In genomic region chr8:121635534-121635933, GRCm38 (mm10) we compare ENCODE assay signal across 10 mouse cellular contexts. TPM values are rescaled to one million over a fixed set of nuclear protein-coding genes. Genes with fewer than 3 reads are reported as not detected.
DNase-seq lines count a peak whose midpoint lies in the region; ATAC-seq and TF ChIP-seq lines count a peak whose summit lies in the region.
"Had no signal": no experiment of that assay in that cellular context is flagged by ENCODE, and none has a peak within 500 bp of the region (broad histone marks: within the 10 kb centered on the region; RNA-seq: fewer than 3 reads in every experiment).

No protein-coding gene starts in this region.

- intact Hi-C loops in heart, postnatal 36 days (cut with DNase I): no loop called here

- no peak overlapping the region for H3K4me3 ChIP-seq in liver, adult 2 months (ENCODE audit: insufficient read depth, low read depth, low read length)
- H3K4me3 ChIP-seq in liver, embryonic 11.5 days (ENCODE audit: low read depth, low read length): no peak overlapping the region
- no peak overlapping the region for H3K4me3 ChIP-seq in embryonic facial prominence, embryonic 15.5 days (replicated peaks)
- H3K4me3 ChIP-seq: hindbrain, embryonic 12.5 days; limb, embryonic 13.5 days had no signal

- 18% methylated on average over 6 of the region's 6 CpGs for WGBS in liver, adult 2 months
- WGBS in liver, embryonic 11.5 days: 37% methylated on average over 6 of the region's 6 CpGs
- 40% methylated on average over 6 of the region's 6 CpGs for WGBS in embryonic facial prominence, embryonic 15.5 days

- DNase-seq in liver, adult 2 months (ENCODE audit: extremely low read depth, low read depth, low spot score): peak; percentile 70
- DNase-seq in liver, embryonic 11.5 days (ENCODE audit: low spot score): no peak
- peak; percentile 52 to 53 for DNase-seq in heart, postnatal 36 days
- peak; percentile 82 for DNase-seq in lung, postnatal 10 days
- DNase-seq in c-Kit-positive CD71-positive TER-119-positive erythroid progenitor cells, embryonic 14.5 days (ENCODE audit: low spot score): no peak
- DNase-seq in layer of hippocampus, adult 11-12 months (ENCODE audit: low spot score): no peak
- DNase-seq in T-cell, adult 2 months (ENCODE audit: low spot score): no peak

- no peaks in the 10 kb centered on the region for H3K27me3 ChIP-seq in liver, adult 2 months (ENCODE audit: control insufficient read depth, insufficient read depth, low read length)
- H3K27me3 ChIP-seq in liver, embryonic 11.5 days (replicated peaks; ENCODE audit: control insufficient read depth, insufficient read depth, low read length): no peaks in the 10 kb centered on the region
- H3K27me3 ChIP-seq in embryonic facial prominence, embryonic 15.5 days: no peaks in the 10 kb centered on the region
- H3K27me3 ChIP-seq: hindbrain, embryonic 12.5 days; limb, embryonic 13.5 days had no signal

- H3K4me1 ChIP-seq in liver, adult 2 months (ENCODE audit: control insufficient read depth, insufficient read depth, low read length): peaks cover 32% of the 10 kb centered on the region
- H3K4me1 ChIP-seq in liver, embryonic 11.5 days (replicated peaks; ENCODE audit: control insufficient read depth, insufficient read depth, low read length): peaks cover 4% of the 10 kb centered on the region
- peaks cover 38% of the 10 kb centered on the region for H3K4me1 ChIP-seq in embryonic facial prominence, embryonic 15.5 days

- TF ChIP-seq CTCF in liver, adult 2 months (IDR thresholded peaks at IDR 0.05; ENCODE audit: low read depth, low read length): peak; percentile 21; the same call in 1 of the 2 replicates

- H3K9me3 ChIP-seq in liver, embryonic 11.5 days (ENCODE audit: control insufficient read depth, low read length): no peaks in the 10 kb centered on the region
- H3K9me3 ChIP-seq in embryonic facial prominence, embryonic 15.5 days (replicated peaks): no peaks in the 10 kb centered on the region
- H3K9me3 ChIP-seq: hindbrain, embryonic 12.5 days; limb, embryonic 13.5 days had no signal

- no peak overlapping the region for H3K4me2 ChIP-seq in liver, embryonic 11.5 days
- H3K4me2 ChIP-seq in embryonic facial prominence, embryonic 15.5 days (replicated peaks): no peak overlapping the region
- H3K4me2 ChIP-seq: hindbrain, embryonic 12.5 days; limb, embryonic 13.5 days had no signal

- H3K27ac ChIP-seq in liver, adult 2 months (replicated peaks; ENCODE audit: insufficient read depth, low read depth, low read length): peak overlapping the region; percentile 60
- H3K27ac ChIP-seq in liver, embryonic 11.5 days (ENCODE audit: low read depth, low read length): no peak overlapping the region
- H3K27ac ChIP-seq in embryonic facial prominence, embryonic 15.5 days (replicated peaks): 0 out of 2 replicates have a peak overlapping the region, but pooled peaks have one; percentile 59
- H3K27ac ChIP-seq: hindbrain, embryonic 12.5 days had no signal

- TF ChIP-seq POLR2A in liver, adult 2 months (IDR thresholded peaks at IDR 0.05; ENCODE audit: extremely low read depth, insufficient read depth, low read length): no peak

- no peak overlapping the region for H3K9ac ChIP-seq in liver, adult 2 months (ENCODE audit: low read depth, low read length)
- H3K9ac ChIP-seq in liver, embryonic 11.5 days (ENCODE audit: low read depth, low read length): no peak overlapping the region
- no peak overlapping the region for H3K9ac ChIP-seq in embryonic facial prominence, embryonic 15.5 days
- H3K9ac ChIP-seq: hindbrain, embryonic 12.5 days; limb, embryonic 13.5 days had no signal

- ATAC-seq in liver, embryonic 11.5 days (replicated peaks; ENCODE audit: low FRiP score): no peak
- no peak for ATAC-seq in embryonic facial prominence, embryonic 15.5 days (ENCODE audit: insufficient number of reproducible peaks, low FRiP score, low TSS enrichment, low read depth)

- no peaks in the 10 kb centered on the region for H3K36me3 ChIP-seq in liver, adult 2 months (ENCODE audit: control insufficient read depth, insufficient read depth, low read length)
- H3K36me3 ChIP-seq in liver, embryonic 11.5 days (ENCODE audit: control insufficient read depth, insufficient read depth, low read length): no peaks in the 10 kb centered on the region
- peaks cover 7% of the 10 kb centered on the region for H3K36me3 ChIP-seq in embryonic facial prominence, embryonic 15.5 days

- peaks cover 71% of the 10 kb centered on the region for H3K79me2 ChIP-seq in liver, adult 2 months (ENCODE audit: control insufficient read depth, insufficient read depth, low read length)

RNA-seq across cellular contexts. Expression of gene Zcchc14, which starts 17.2 kb away (rescaled TPM):
- 9.2 and 14.8 TPM in 2 replicates for total RNA-seq in liver, adult 2 months (2014; rRNA removed)
- polyA plus RNA-seq in liver, adult 2 months (2012; rRNA removed): 13.0 and 15.6 TPM in 2 replicates
- 6.2 and 7.3 TPM in 2 replicates for polyA plus RNA-seq in liver, embryonic 11.5 days (2014; fragmentation: Nextera tagmentation; extraction: Ambion mirVana)
- polyA plus RNA-seq in embryonic facial prominence, embryonic 15.5 days (2015; fragmentation: Nextera tagmentation; extraction: Ambion mirVana): 15.0 and 16.2 TPM in 2 replicates
- total RNA-seq in heart, postnatal 36 days (2021): 10 to 100 TPM; 25.3 to 33.1 TPM

RNA-seq across cellular contexts. Expression of gene Map1lc3b, which starts 45.4 kb away (rescaled TPM):
- total RNA-seq in liver, adult 2 months (2014; rRNA removed): 61.9 and 79.7 TPM in 2 replicates
- 45.9 and 48.2 TPM in 2 replicates for polyA plus RNA-seq in liver, adult 2 months (2012; rRNA removed)
- polyA plus RNA-seq in liver, embryonic 11.5 days (2014; fragmentation: Nextera tagmentation; extraction: Ambion mirVana): 161 and 167 TPM in 2 replicates
- 197 and 206 TPM in 2 replicates for polyA plus RNA-seq in embryonic facial prominence, embryonic 15.5 days (2015; fragmentation: Nextera tagmentation; extraction: Ambion mirVana)
- 100 to 1,000 TPM; 266 to 268 TPM for total RNA-seq in heart, postnatal 36 days (2021)

RNA-seq across cellular contexts. Expression of gene Fbxo31, which starts 56.9 kb away (rescaled TPM):
- total RNA-seq in liver, adult 2 months (2014; rRNA removed): 25.1 and 35.9 TPM in 2 replicates
- polyA plus RNA-seq in liver, adult 2 months (2012; rRNA removed): 23.0 and 26.5 TPM in 2 replicates
- polyA plus RNA-seq in liver, embryonic 11.5 days (2014; fragmentation: Nextera tagmentation; extraction: Ambion mirVana): 23.8 and 23.9 TPM in 2 replicates
- 16.4 and 18.0 TPM in 2 replicates for polyA plus RNA-seq in embryonic facial prominence, embryonic 15.5 days (2015; fragmentation: Nextera tagmentation; extraction: Ambion mirVana)
- total RNA-seq in heart, postnatal 36 days (2021): 100 to 1,000 TPM; 122 to 133 TPM

Comparison
In these comparisons a context has a peak if more than half of its experiments do, and no peak if none do; other contexts are left out.
1. DNase-seq: peak in liver, adult 2 months (single experiment), heart, postnatal 36 days (2 of 2) and lung, postnatal 10 days (single experiment); none in liver, embryonic 11.5 days (single experiment), c-Kit-positive CD71-positive TER-119-positive erythroid progenitor cells, embryonic 14.5 days (single experiment), layer of hippocampus, adult 11-12 months (single experiment) and T-cell, adult 2 months (single experiment).